ENCODE assay signal across 15 mouse cellular contexts in genomic region chr9:67877081-67877718, GRCm38 (mm10). TPM values are rescaled to one million over a fixed set of nuclear protein-coding genes. Genes with fewer than 3 reads are reported as not detected.
DNase-seq lines count a peak whose midpoint lies in the region; ATAC-seq lines count a peak whose summit lies in the region.
"Had no signal": no experiment of that assay in that cellular context is flagged by ENCODE, and none has a peak within 500 bp of the region (broad histone marks: within the 10 kb centered on the region; RNA-seq: fewer than 3 reads in every experiment).

No protein-coding gene starts in this region.

- intact Hi-C loops in left cerebral cortex, postnatal 36 days (cut with DNase I) = loop anchor here (5.0 kb wide), 1 partner anchor 50 kb away; no protein-coding TSS in a partner anchor

- H3K9ac ChIP-seq in heart, embryonic 12.5 days = no peak overlapping the region
- H3K9ac ChIP-seq in liver, embryonic 15.5 days = peak overlapping the region; percentile 29; the same call in 1 of the 2 replicates

- H3K4me3 ChIP-seq in heart, embryonic 10.5 days = no peak overlapping the region
- no peak overlapping the region for H3K4me3 ChIP-seq in heart, embryonic 12.5 days
- no peak overlapping the region for H3K4me3 ChIP-seq in liver, embryonic 15.5 days (replicated peaks)
- H3K4me3 ChIP-seq: hindbrain, embryonic 10.5 days; myocyte had no signal

- no peaks in the 10 kb centered on the region for H3K27me3 ChIP-seq in heart, embryonic 10.5 days (ENCODE audit: insufficient read depth, poor library complexity, severe bottlenecking)
- H3K27me3 ChIP-seq in heart, embryonic 12.5 days (replicated peaks) = no peaks in the 10 kb centered on the region
- no peaks in the 10 kb centered on the region for H3K27me3 ChIP-seq in liver, embryonic 15.5 days

- peaks cover 24% of the 10 kb centered on the region for H3K36me3 ChIP-seq in heart, embryonic 10.5 days
- H3K36me3 ChIP-seq in heart, embryonic 12.5 days = peaks cover 30% of the 10 kb centered on the region; the same call in 1 of the 2 replicates
- H3K36me3 ChIP-seq in liver, embryonic 15.5 days (replicated peaks) = peaks cover 51% of the 10 kb centered on the region

- no peak overlapping the region; the same call in 1 of the 2 replicates for H3K27ac ChIP-seq in heart, embryonic 10.5 days
- no peak overlapping the region for H3K27ac ChIP-seq in heart, embryonic 12.5 days (ENCODE audit: poor library complexity, severe bottlenecking)
- H3K27ac ChIP-seq in liver, embryonic 15.5 days (replicated peaks) = peak overlapping the region; percentile 80
- H3K27ac ChIP-seq: hindbrain, embryonic 10.5 days had no signal

- peak; percentile 85 for DNase-seq in heart, embryonic 10.5 days (ENCODE audit: low spot score)
- DNase-seq in MEL-GATA-1-ER (ENCODE audit: extremely low read depth, low read depth) = peak; percentile 82
- no peak for DNase-seq in left cerebral cortex, postnatal 36 days (ENCODE audit: low spot score in 2 of 2)
- DNase-seq in gastrocnemius, postnatal 25 days = no peak
- no peak for DNase-seq in cerebellum, adult 9-11 months
- DNase-seq: kidney, postnatal 10 days; thymus, adult 18-20 months had no signal

- no peaks in the 10 kb centered on the region for H3K4me1 ChIP-seq in heart, embryonic 10.5 days
- no peaks in the 10 kb centered on the region; the same call in 1 of the 2 replicates for H3K4me1 ChIP-seq in heart, embryonic 12.5 days (replicated peaks)
- H3K4me1 ChIP-seq in liver, embryonic 15.5 days (replicated peaks) = peaks cover 49% of the 10 kb centered on the region
- H3K4me1 ChIP-seq: hindbrain, embryonic 10.5 days had no signal

- no peaks in the 10 kb centered on the region for H3K9me3 ChIP-seq in heart, embryonic 10.5 days
- H3K9me3 ChIP-seq in heart, embryonic 12.5 days (replicated peaks) = no peaks in the 10 kb centered on the region
- H3K9me3 ChIP-seq in liver, embryonic 15.5 days (replicated peaks) = no peaks in the 10 kb centered on the region
- H3K9me3 ChIP-seq: hindbrain, embryonic 10.5 days had no signal

- H3K4me2 ChIP-seq in heart, embryonic 12.5 days = no peak overlapping the region
- H3K4me2 ChIP-seq in liver, embryonic 15.5 days = peak overlapping the region; percentile 52

- WGBS in heart, embryonic 10.5 days = 78% methylated on average over 14 of the region's 14 CpGs
- WGBS in heart, embryonic 12.5 days = 72% methylated on average over 14 of the region's 14 CpGs
- WGBS in liver, embryonic 15.5 days (ENCODE audit: insufficient replicate concordance) = 38% methylated on average over 14 of the region's 14 CpGs

- ATAC-seq in heart, embryonic 12.5 days (ENCODE audit: insufficient number of reproducible peaks, low FRiP score) = no peak
- peak; percentile 50; the same call in 1 of the 2 replicates for ATAC-seq in erythroblast, adult 5-6 weeks (replicated peaks; ENCODE audit: low FRiP score, poor library complexity, severe bottlenecking)
- ATAC-seq in liver, embryonic 15.5 days (ENCODE audit: insufficient read depth) = peak; percentile 83
- ATAC-seq: CD4-positive, CD25-positive, alpha-beta regulatory T cell, adult 4 months had no signal

RNA-seq across cellular contexts. Expression of gene Vps13c, which starts 37.0 kb away (rescaled TPM):
- 3.9 and 4.4 TPM in 2 replicates for polyA plus RNA-seq in heart, embryonic 10.5 days (2016; fragmentation: Nextera tagmentation; extraction: Ambion mirVana)
- 6.3 and 7.0 TPM in 2 replicates for polyA plus RNA-seq in heart, embryonic 12.5 days (2016; fragmentation: Nextera tagmentation; extraction: Ambion mirVana)
- total RNA-seq in erythroblast, adult 5-6 weeks (2015; ENCODE audit: low replicate concordance) = 6.7 and 12.3 TPM in 2 replicates
- 6.5 and 8.4 TPM in 2 replicates for total RNA-seq in erythroblast, adult 5-6 weeks (2017; ENCODE audit: low replicate concordance)
- polyA plus RNA-seq in liver, embryonic 15.5 days (2015; fragmentation: Nextera tagmentation; extraction: Ambion mirVana) = 4.3 and 4.4 TPM in 2 replicates
- total RNA-seq in left cerebral cortex, postnatal 36 days (2021) = 10 to 100 TPM; 68.0 to 80.5 TPM
- 10 to 100 TPM; 23.7 to 25.4 TPM for total RNA-seq in gastrocnemius, postnatal 25 days (2021)

RNA-seq across cellular contexts. Expression of gene C2cd4a, which starts 45.1 kb away (rescaled TPM):
- polyA plus RNA-seq in heart, embryonic 10.5 days (2016; fragmentation: Nextera tagmentation; extraction: Ambion mirVana) = 0.49 and 0.65 TPM in 2 replicates
- 0.22 and 0.28 TPM in 2 replicates for polyA plus RNA-seq in heart, embryonic 12.5 days (2016; fragmentation: Nextera tagmentation; extraction: Ambion mirVana)
- not detected in 2 replicates for total RNA-seq in erythroblast, adult 5-6 weeks (2015; ENCODE audit: low replicate concordance)
- not detected in 2 replicates for total RNA-seq in erythroblast, adult 5-6 weeks (2017; ENCODE audit: low replicate concordance)
- 0.74 and 1.2 TPM in 2 replicates for polyA plus RNA-seq in liver, embryonic 15.5 days (2015; fragmentation: Nextera tagmentation; extraction: Ambion mirVana)
- total RNA-seq in left cerebral cortex, postnatal 36 days (2021) = under 1 TPM in 1 of 2 experiments, not detected in 1; 0.22 TPM
- total RNA-seq in gastrocnemius, postnatal 25 days (2021) = under 1 TPM in 1 of 2 experiments, not detected in 1; 0.38 TPM
- total RNA-seq: gastrocnemius, adult 8-10 months had no signal
- polyA plus RNA-seq: CD4-positive, CD25-positive, alpha-beta regulatory T cell, adult 4 months; embryonic facial prominence, embryonic 11.5 days; hindbrain, embryonic 10.5 days; myocyte had no signal

Comparison
In these comparisons a context has a peak if more than half of its experiments do, and no peak if none do; other contexts are left out.
1. DNase-seq: peak in heart, embryonic 10.5 days (single experiment) and MEL-GATA-1-ER (single experiment); none in left cerebral cortex, postnatal 36 days (0 of 2), gastrocnemius, postnatal 25 days (single experiment) and cerebellum, adult 9-11 months (single experiment).